Mouse (Mus musculus): ENCODE measurements around the gene Cyp46a1. TPM values are rescaled to one million over a fixed set of nuclear protein-coding genes. Genes with fewer than 3 reads are reported as not detected.
A peak's percentile ranks its signal among the peaks of the same experiment; 100 is the strongest.

Gene Cyp46a1
- polyA plus RNA-seq, 1 experiment from 2014 or later: 1.4 TPM

- H3K27me3 ChIP-seq (ENCODE audit: control insufficient read depth, insufficient read depth, low read length): peaks cover 21% of the 10 kb centered on the region
- peak overlapping the region; percentile 99 for H3K4me2 ChIP-seq (ENCODE audit: low read depth, severe bottlenecking)
- H3K9me3 ChIP-seq (ENCODE audit: control insufficient read depth, low read length): no peaks in the 10 kb centered on the region
- H3K9ac ChIP-seq (ENCODE audit: low read length): no peak overlapping the region
- H3K36me3 ChIP-seq (ENCODE audit: control insufficient read depth, insufficient read depth, low read length): no peaks in the 10 kb centered on the region
- H3K4me1 ChIP-seq (ENCODE audit: control insufficient read depth, insufficient read depth, low read length): peaks cover 4% of the 10 kb centered on the region; the same call in 1 of the 2 replicates
- DNase-seq (ENCODE audit: low spot score) (no peak), ATAC-seq (ENCODE audit: insufficient number of reproducible peaks, low FRiP score, low TSS enrichment, low read depth) (peak; percentile 8; the same call in 1 of the 2 replicates)
- WGBS: 2% methylated on average over 22 of the region's 22 CpGs
- H3K27ac ChIP-seq (replicated peaks; ENCODE audit: low read depth, low read length): no peak overlapping the region
- H3K4me3 ChIP-seq (ENCODE audit: low read depth, low read length): peak overlapping the region; percentile 60
Measured at GRCm38 (mm10) chr12:108333481-108333882, 699 bp upstream of the Cyp46a1 start.

- Histone ChIP-seq H3K27ac (replicated peaks; ENCODE audit: low read depth, low read length) (no peak overlapping the region), H3K27me3 (ENCODE audit: control insufficient read depth, insufficient read depth, low read length) (peaks cover 12% of the 10 kb centered on the region; the same call in 1 of the 2 replicates), H3K36me3 (ENCODE audit: control insufficient read depth, insufficient read depth, low read length) (no peaks in the 10 kb centered on the region), H3K9ac (ENCODE audit: low read length) (peak overlapping the region; percentile 51), H3K9me3 (ENCODE audit: control insufficient read depth, low read length) (no peaks in the 10 kb centered on the region), H3K4me1 (ENCODE audit: control insufficient read depth, insufficient read depth, low read length) (peaks cover 9% of the 10 kb centered on the region; the same call in 1 of the 2 replicates), H3K4me2 (ENCODE audit: low read depth, severe bottlenecking) (peak overlapping the region; percentile 99), H3K4me3 (ENCODE audit: low read depth, low read length) (peak overlapping the region; percentile 60)
- ATAC-seq (ENCODE audit: insufficient number of reproducible peaks, low FRiP score, low TSS enrichment, low read depth): no peak; the same call in 1 of the 2 replicates
- no peak for DNase-seq (ENCODE audit: low spot score)
- WGBS: 4% methylated on average over 29 of the region's 32 CpGs
Measured at GRCm38 (mm10) chr12:108334529-108334928, 348 bp downstream of the Cyp46a1 start.

- peaks cover 8% of the 10 kb centered on the region; the same call in 1 of the 2 replicates for H3K27me3 ChIP-seq (ENCODE audit: control insufficient read depth, insufficient read depth, low read length)
Measured at GRCm38 (mm10) chr12:108338572-108339190, 4.5 kb downstream of the Cyp46a1 start.

GRCm38 (mm10) chr12:108348151-108348550 lies 14.0 kb downstream of the Cyp46a1 start:
- Histone ChIP-seq H3K27me3 (ENCODE audit: control insufficient read depth, insufficient read depth, low read length) (peaks cover 24% of the 10 kb centered on the region), H3K4me2 (ENCODE audit: low read depth, severe bottlenecking) (no peak overlapping the region), H3K4me3 (ENCODE audit: low read depth, low read length) (no peak overlapping the region), H3K27ac (replicated peaks; ENCODE audit: low read depth, low read length) (no peak overlapping the region), H3K4me1 (ENCODE audit: control insufficient read depth, insufficient read depth, low read length) (no peaks in the 10 kb centered on the region), H3K36me3 (ENCODE audit: control insufficient read depth, insufficient read depth, low read length) (no peaks in the 10 kb centered on the region), H3K9ac (ENCODE audit: low read length) (no peak overlapping the region), H3K9me3 (ENCODE audit: control insufficient read depth, low read length) (no peaks in the 10 kb centered on the region)
- WGBS: 79% methylated on average over 8 of the region's 8 CpGs
- ATAC-seq (ENCODE audit: insufficient number of reproducible peaks, low FRiP score, low TSS enrichment, low read depth) (no peak), DNase-seq (ENCODE audit: low spot score) (no peak)

More at GRCm38 (mm10) chr12:108338572-108339190, 4.5 kb downstream of the Cyp46a1 start:
- Histone ChIP-seq H3K9me3 (ENCODE audit: control insufficient read depth, low read length) (no peaks in the 10 kb centered on the region), H3K36me3 (ENCODE audit: control insufficient read depth, insufficient read depth, low read length) (no peaks in the 10 kb centered on the region), H3K4me2 (ENCODE audit: low read depth, severe bottlenecking) (0 out of 2 replicates have a peak overlapping the region, but pooled peaks have one; percentile 17), H3K9ac (ENCODE audit: low read length) (no peak overlapping the region), H3K27ac (replicated peaks; ENCODE audit: low read depth, low read length) (no peak overlapping the region), H3K4me3 (ENCODE audit: low read depth, low read length) (no peak overlapping the region), H3K4me1 (ENCODE audit: control insufficient read depth, insufficient read depth, low read length) (peaks cover 9% of the 10 kb centered on the region; the same call in 1 of the 2 replicates)
- 12% methylated on average over 14 of the region's 14 CpGs for WGBS
- DNase-seq (ENCODE audit: low spot score) (peak; percentile 79), ATAC-seq (ENCODE audit: insufficient number of reproducible peaks, low FRiP score, low TSS enrichment, low read depth) (no peak)

- Histone ChIP-seq H3K27me3 (ENCODE audit: control insufficient read depth, insufficient read depth, low read length) (peaks cover 32% of the 10 kb centered on the region), H3K4me2 (ENCODE audit: low read depth, severe bottlenecking) (no peak overlapping the region), H3K27ac (replicated peaks; ENCODE audit: low read depth, low read length) (no peak overlapping the region), H3K4me1 (ENCODE audit: control insufficient read depth, insufficient read depth, low read length) (no peaks in the 10 kb centered on the region), H3K36me3 (ENCODE audit: control insufficient read depth, insufficient read depth, low read length) (no peaks in the 10 kb centered on the region), H3K9ac (ENCODE audit: low read length) (no peak overlapping the region), H3K9me3 (ENCODE audit: control insufficient read depth, low read length) (no peaks in the 10 kb centered on the region), H3K4me3 (ENCODE audit: low read depth, low read length) (no peak overlapping the region)
- ATAC-seq (ENCODE audit: insufficient number of reproducible peaks, low FRiP score, low TSS enrichment, low read depth) (no peak), DNase-seq (ENCODE audit: low spot score) (no peak)
- 72% methylated on average over 5 of the region's 5 CpGs for WGBS
Measured at GRCm38 (mm10) chr12:108349026-108349425, 14.8 kb downstream of the Cyp46a1 start.

GRCm38 (mm10) chr12:108350931-108351330 lies 16.8 kb downstream of the Cyp46a1 start:
- peaks cover 36% of the 10 kb centered on the region for H3K27me3 ChIP-seq (ENCODE audit: control insufficient read depth, insufficient read depth, low read length)
- no peak overlapping the region for H3K9ac ChIP-seq (ENCODE audit: low read length)
- DNase-seq (ENCODE audit: low spot score): no peak
- no peak overlapping the region for H3K27ac ChIP-seq (replicated peaks; ENCODE audit: low read depth, low read length)
- no peaks in the 10 kb centered on the region for H3K4me1 ChIP-seq (ENCODE audit: control insufficient read depth, insufficient read depth, low read length)
- no peak overlapping the region for H3K4me2 ChIP-seq (ENCODE audit: low read depth, severe bottlenecking)
- WGBS: 83% methylated on average over 10 of the region's 10 CpGs
- no peak for ATAC-seq (ENCODE audit: insufficient number of reproducible peaks, low FRiP score, low TSS enrichment, low read depth)
- 0 out of 2 replicates have a peak, but pooled peaks cover 2% of the 10 kb centered on the region for H3K9me3 ChIP-seq (ENCODE audit: control insufficient read depth, low read length)
- no peaks in the 10 kb centered on the region for H3K36me3 ChIP-seq (ENCODE audit: control insufficient read depth, insufficient read depth, low read length)
- H3K4me3 ChIP-seq (ENCODE audit: low read depth, low read length): no peak overlapping the region

GRCm38 (mm10) chr12:108352371-108353136 lies 18.4 kb downstream of the Cyp46a1 start:
- ATAC-seq (ENCODE audit: insufficient number of reproducible peaks, low FRiP score, low TSS enrichment, low read depth) (no peak), DNase-seq (ENCODE audit: low spot score) (peak; percentile 43)
- 0 out of 2 replicates have a peak overlapping the region, but pooled peaks have one; percentile 5 for H3K4me3 ChIP-seq (ENCODE audit: low read depth, low read length)
- 8% methylated on average over 35 of the region's 35 CpGs for WGBS
- no peaks in the 10 kb centered on the region for H3K36me3 ChIP-seq (ENCODE audit: control insufficient read depth, insufficient read depth, low read length)
- 0 out of 2 replicates have a peak, but pooled peaks cover 2% of the 10 kb centered on the region for H3K9me3 ChIP-seq (ENCODE audit: control insufficient read depth, low read length)
- H3K27me3 ChIP-seq (ENCODE audit: control insufficient read depth, insufficient read depth, low read length): peaks cover 36% of the 10 kb centered on the region
- H3K9ac ChIP-seq (ENCODE audit: low read length): no peak overlapping the region
- H3K4me2 ChIP-seq (ENCODE audit: low read depth, severe bottlenecking): peak overlapping the region; percentile 31; the same call in 1 of the 2 replicates
- H3K27ac ChIP-seq (replicated peaks; ENCODE audit: low read depth, low read length): no peak overlapping the region
- no peaks in the 10 kb centered on the region for H3K4me1 ChIP-seq (ENCODE audit: control insufficient read depth, insufficient read depth, low read length)

- peaks cover 36% of the 10 kb centered on the region for H3K27me3 ChIP-seq (ENCODE audit: control insufficient read depth, insufficient read depth, low read length)
- no peak overlapping the region for H3K4me2 ChIP-seq (ENCODE audit: low read depth, severe bottlenecking)
- ATAC-seq (ENCODE audit: insufficient number of reproducible peaks, low FRiP score, low TSS enrichment, low read depth) (no peak), DNase-seq (ENCODE audit: low spot score) (no peak)
- H3K4me1 ChIP-seq (ENCODE audit: control insufficient read depth, insufficient read depth, low read length): no peaks in the 10 kb centered on the region
- H3K9ac ChIP-seq (ENCODE audit: low read length): no peak overlapping the region
- no peak overlapping the region for H3K27ac ChIP-seq (replicated peaks; ENCODE audit: low read depth, low read length)
- no peaks in the 10 kb centered on the region for H3K36me3 ChIP-seq (ENCODE audit: control insufficient read depth, insufficient read depth, low read length)
- H3K9me3 ChIP-seq (ENCODE audit: control insufficient read depth, low read length): 0 out of 2 replicates have a peak, but pooled peaks cover 2% of the 10 kb centered on the region
- WGBS: 59% methylated on average over 2 of the region's 2 CpGs
- H3K4me3 ChIP-seq (ENCODE audit: low read depth, low read length): no peak overlapping the region
Measured at GRCm38 (mm10) chr12:108354284-108354683, 20.1 kb downstream of the Cyp46a1 start.
